Mouse (Mus musculus) cerebellum, adult 2 months (tissue): ENCODE measurements at regions not wholly inside any gene's neighbourhood (a gene's known extent, or its start where the extent isn't known, plus 50 kb on each side); places are given as distances from the start of the nearest gene placed in this dataset.

Source experiments
- CTCF ChIP-seq: fragments of 200-500 bp; IDR thresholded peaks from 2 replicates; pipeline ENCODE4 v1.5.1; 2011; ENCODE audit warnings: low read depth, mild to moderate bottlenecking, control low read depth, low read length, moderate library complexity, borderline replicate concordance; ENCODE audit not compliant: insufficient read depth
- POLR2A ChIP-seq: fragments of 200-500 bp; IDR thresholded peaks from 2 replicates; pipeline ENCODE4 v1.6.1; 2011; ENCODE audit warnings: low read length, control low read depth, borderline replicate concordance; ENCODE audit not compliant: insufficient read depth

- TF ChIP-seq POLR2A (no peak), CTCF (no peak)
Measured at GRCm38 (mm10) chr2:50954361-50955066, 194.4 kb downstream of the Rnd3 start.
